Mouse (Mus musculus) layer of hippocampus, adult 8-10 months (tissue): ENCODE results near the gene Rabac1. TPM values are rescaled to one million over a fixed set of nuclear protein-coding genes. Genes with fewer than 3 reads are reported as not detected.

Source experiments
- DNase-seq, 2 experiments: peaks; one replicate each; pipeline ENCODE4 v3.0.0; 2022; ENCODE audit warnings: low spot score in 2 of 2
- microRNA-seq, 2 experiments: library from miRNA; unstranded; fragments of <30 nt; microRNA quantifications; one replicate each; pipeline ENCODE4 v1.2.0; 2022
- total RNA-seq, 4 experiments: library from RNA; stranded (reverse); gene quantifications; 2 replicates each; pipeline ENCODE4 v1.2.4; 2022

Gene Rabac1
- total RNA-seq, 4 experiments from 2014 or later, result 293 to 308 (median 300) TPM

DNA sequence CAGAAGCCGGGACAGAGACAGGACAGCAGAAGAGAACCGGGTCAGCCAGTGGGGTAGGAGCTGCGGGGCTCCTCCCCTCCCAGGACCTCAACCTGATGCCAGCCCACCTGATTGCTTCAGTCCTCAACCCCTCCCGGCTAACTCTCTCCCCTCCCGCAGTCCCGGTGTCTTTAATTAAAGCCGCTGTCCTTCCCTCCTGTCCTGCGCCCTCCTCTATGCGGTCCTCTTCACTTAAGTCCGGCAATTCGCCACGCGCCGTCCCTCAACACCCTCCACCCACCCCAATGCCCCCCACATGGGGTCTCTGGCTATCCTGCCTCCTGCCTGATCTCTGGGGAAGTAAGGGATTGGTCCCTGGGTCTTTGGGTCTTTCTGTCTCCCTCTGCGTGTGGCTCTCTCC is 40.9 kb downstream of the Rabac1 start:
- no peak for DNase-seq

DNA sequence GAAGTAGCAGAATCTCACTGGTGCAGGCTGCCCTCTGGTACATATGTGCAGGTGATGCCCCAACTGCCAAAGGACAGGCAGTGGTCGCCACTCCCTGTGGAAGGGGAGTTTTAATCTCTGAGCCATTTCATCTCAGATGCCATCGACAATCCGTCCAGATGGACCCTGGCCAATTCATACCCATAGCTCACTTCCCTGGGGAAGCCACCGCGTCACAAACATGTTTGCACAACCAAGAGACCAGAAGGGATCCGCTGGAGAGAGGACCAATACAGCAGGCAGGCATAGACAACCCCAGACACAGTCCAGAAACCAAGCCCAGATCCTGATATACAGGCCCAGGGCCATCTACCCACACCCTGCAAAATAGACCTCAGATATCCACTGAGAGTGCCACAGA is 42.1 kb downstream of the Rabac1 start:
- DNase-seq, result no peak

Small RNA genes lying within 50 kb of the gene (microRNA-seq; reads per million reads assigned to microRNA genes)
- gene Mir7046 (8.6 to 13.1 reads per million in 2 experiments), gene Mir7047 (54.9 to 82.1 reads per million in 2 experiments)

Other genes with a start within 250 kb of the Rabac1 start
- gene Gm4763, start 245.8 kb downstream of the Rabac1 start, total RNA-seq, result not detected
- under 1 TPM in 1 of 4 experiments, not detected in 3; 0.10 TPM for gene Cd177, start 212.4 kb downstream of the Rabac1 start, total RNA-seq
- not detected for gene Ceacam10, start 195.5 kb downstream of the Rabac1 start, total RNA-seq
- gene Gm9844, start 110.5 kb downstream of the Rabac1 start, total RNA-seq, result not detected
- not detected for gene Lypd4, start 102.8 kb downstream of the Rabac1 start, total RNA-seq
- not detected for gene Dmrtc2, start 102.7 kb downstream of the Rabac1 start, total RNA-seq
- 100 to 1,000 TPM; 518 to 648 (median 579) TPM for gene Rps19, start 88.4 kb downstream of the Rabac1 start, total RNA-seq
- gene Cd79a, start 75.4 kb downstream of the Rabac1 start, total RNA-seq, result under 1 TPM in 2 of 4 experiments, not detected in 2; 0.30 to 0.58 TPM
- 100 to 1,000 TPM in 1 of 4 experiments, 10 to 100 TPM in 3; 94.8 to 111 (median 99.3) TPM for gene Arhgef1, start 69.8 kb downstream of the Rabac1 start, total RNA-seq
- gene Gm4881, start 28.3 kb downstream of the Rabac1 start, total RNA-seq, result not detected
- gene Atp1a3, start 33.2 kb upstream of the Rabac1 start, total RNA-seq, result 1,000 to 10,000 TPM; 2,163 to 2,251 (median 2,216) TPM
- 100 to 1,000 TPM; 206 to 235 (median 220) TPM for gene Grik5, start 99.6 kb upstream of the Rabac1 start, total RNA-seq
- 10 to 100 TPM; 28.0 to 31.0 (median 29.6) TPM for gene Zfp574, start 99.8 kb upstream of the Rabac1 start, total RNA-seq
- gene Pou2f2, start 207.0 kb upstream of the Rabac1 start, total RNA-seq, result 10 to 100 TPM in 3 of 4 experiments, 1 to 10 TPM in 1; 8.9 to 14.3 (median 11.7) TPM
- 10 to 100 TPM; 22.0 to 28.9 (median 26.5) TPM for gene Dedd2, start 247.9 kb upstream of the Rabac1 start, total RNA-seq
- gene Zfp526, start 248.7 kb upstream of the Rabac1 start, total RNA-seq, result 10 to 100 TPM; 11.2 to 12.5 (median 11.7) TPM